Mouse (Mus musculus): ENCODE results near the gene Praf2.
"Not testable (repeated sequence)": the region's sequence is repeated elsewhere in the genome, so short reads cannot be mapped to it uniquely, and the experiment has no call there.

- TF ChIP-seq CTCF (IDR thresholded peaks at IDR 0.05), result peak; percentile 40
- not testable (repeated sequence) for TF ChIP-seq EP300 (IDR thresholded peaks at IDR 0.05; ENCODE audit: insufficient read depth, low read depth, low read length)
Measured at GRCm38 (mm10) chrX:7716058-7716457, 12.2 kb upstream of the Praf2 start.

All from heart, adult 2 months (tissue).